Mouse (Mus musculus) forebrain, postnatal 0 days (tissue): ENCODE measurements around the gene Malrd1. TPM values are rescaled to one million over a fixed set of nuclear protein-coding genes. Genes with fewer than 3 reads are reported as not detected.

Source experiments
- ATAC-seq: fragments of 200-750 bp; cut with Nextera tagmentation; 2 replicates; pipeline ENCODE4 v1.8.0; 2017; ENCODE audit warnings: mild to moderate bottlenecking, moderate library complexity
- DNase-seq: peaks from one replicate; pipeline ENCODE4 v3.0.0-alpha.2; 2015
- H3K27ac ChIP-seq: fragments of 300-500 bp; sonication (generic); 2 replicates; pipeline ENCODE4 v1.5.1; 2014; ENCODE audit warnings: low read depth, mild to moderate bottlenecking, antibody characterized with exemption, low read length, moderate library complexity, mixed read lengths
- H3K27me3 ChIP-seq: fragments of 300-500 bp; sonication (generic); 2 replicates; pipeline ENCODE4 v1.6.1; 2014; ENCODE audit warnings: mild to moderate bottlenecking, low read length, mixed read lengths; ENCODE audit not compliant: insufficient read depth
- H3K36me3 ChIP-seq: fragments of 300-500 bp; sonication (generic); 2 replicates; pipeline ENCODE4 v1.6.1; 2014; ENCODE audit warnings: mild to moderate bottlenecking, moderate library complexity; ENCODE audit not compliant: insufficient read depth
- H3K4me1 ChIP-seq: fragments of 300-500 bp; sonication (generic); 2 replicates; pipeline ENCODE4 v1.6.1; 2014; ENCODE audit warnings: antibody characterized with exemption; ENCODE audit not compliant: insufficient read depth
- H3K4me2 ChIP-seq: fragments of 300-500 bp; sonication (generic); 2 replicates; pipeline ENCODE4 v1.6.1; 2014; ENCODE audit warnings: low read depth, mild to moderate bottlenecking, moderate library complexity
- H3K4me3 ChIP-seq: fragments of 300-500 bp; sonication (generic); 2 replicates; pipeline ENCODE4 v1.5.1; 2014; ENCODE audit warnings: low read depth, low read length, mixed read lengths
- H3K9ac ChIP-seq: fragments of 300-500 bp; sonication (generic); 2 replicates; pipeline ENCODE4 v1.6.1; 2014; ENCODE audit warnings: mild to moderate bottlenecking
- H3K9me3 ChIP-seq: fragments of 300-500 bp; sonication (generic); 2 replicates; pipeline ENCODE4 v1.6.1; 2016; ENCODE audit warnings: low read length
- CTCF ChIP-seq: sonication (generic); IDR thresholded peaks from 2 replicates; pipeline ENCODE4 v1.5.1; 2016; ENCODE audit warnings: antibody characterized with exemption, control low read depth, low read depth
- WGBS: fragments of 180-500 bp; shearing (Covaris S2); extraction: QIAGEN DNeasy Blood & Tissue Kit; methylation state at CpG from one replicate; pipeline ENCODE4 v1.1.7; 2014; 5-methylcytosine and 5-hydroxymethylcytosine counted together
- polyA plus RNA-seq: library from polyadenylated mRNA; unstranded; fragments of >200 nt; fragmentation: Nextera tagmentation; extraction: Ambion mirVana; gene quantifications from 2 replicates; pipeline ENCODE4 v1.2.1, GENCODE M21; 2015
- total RNA-seq: library from RNA; depleted of rRNA; stranded (reverse); fragments of >200 nt; gene quantifications from 2 replicates; pipeline ENCODE4 v1.2.3, GENCODE M21; 2014

The Malrd1 gene
- total and polyA plus RNA-seq, 2 experiments from 2014 or later = 0.07 to 0.10 TPM

GRCm38 (mm10) chr2:16214111-16214510 lies 687.8 kb downstream of the Malrd1 start:
- H3K36me3 ChIP-seq = no peaks in the 10 kb centered on the region
- 87% methylated on average over 3 of the region's 3 CpGs for WGBS
- TF ChIP-seq CTCF = no peak

GRCm38 (mm10) chr2:16228187-16228832 lies 702.0 kb downstream of the Malrd1 start:
- Histone ChIP-seq H3K9ac (no peak overlapping the region), H3K36me3 (no peaks in the 10 kb centered on the region), H3K27ac (no peak overlapping the region), H3K4me1 (no peaks in the 10 kb centered on the region), H3K4me2 (no peak overlapping the region), H3K27me3 (no peaks in the 10 kb centered on the region), H3K4me3 (no peak overlapping the region), H3K9me3 (no peaks in the 10 kb centered on the region)
- no peak for ATAC-seq
- no peak for TF ChIP-seq CTCF
- 77% methylated on average over 1 of the region's 1 CpGs for WGBS
- DNase-seq = no peak

More at GRCm38 (mm10) chr2:16214111-16214510, 687.8 kb downstream of the Malrd1 start:
- Histone ChIP-seq H3K27me3 (no peaks in the 10 kb centered on the region), H3K4me2 (no peak overlapping the region), H3K4me1 (no peaks in the 10 kb centered on the region), H3K9ac (no peak overlapping the region), H3K4me3 (no peak overlapping the region), H3K9me3 (no peaks in the 10 kb centered on the region), H3K27ac (no peak overlapping the region)
- no peak for DNase-seq
- no peak for ATAC-seq

GRCm38 (mm10) chr2:16240861-16241260 lies 714.6 kb downstream of the Malrd1 start:
- no peaks in the 10 kb centered on the region for H3K27me3 ChIP-seq
- no peaks in the 10 kb centered on the region for H3K9me3 ChIP-seq
- H3K9ac ChIP-seq = no peak overlapping the region
- WGBS = 81% methylated on average over 1 of the region's 1 CpGs
- H3K4me2 ChIP-seq = no peak overlapping the region
- no peak for DNase-seq
- H3K36me3 ChIP-seq = no peaks in the 10 kb centered on the region
- no peak for ATAC-seq
- TF ChIP-seq CTCF = no peak
- no peak overlapping the region for H3K4me3 ChIP-seq
- H3K27ac ChIP-seq = no peak overlapping the region
- no peaks in the 10 kb centered on the region for H3K4me1 ChIP-seq

- Histone ChIP-seq H3K4me3 (no peak overlapping the region), H3K27me3 (no peaks in the 10 kb centered on the region), H3K4me1 (no peaks in the 10 kb centered on the region), H3K9me3 (no peaks in the 10 kb centered on the region), H3K36me3 (no peaks in the 10 kb centered on the region), H3K9ac (no peak overlapping the region), H3K27ac (no peak overlapping the region), H3K4me2 (no peak overlapping the region)
- DNase-seq (no peak), ATAC-seq (no peak)
- TF ChIP-seq CTCF = no peak
- 82% methylated on average over 2 of the region's 2 CpGs for WGBS
Observed at GRCm38 (mm10) chr2:16243097-16243496, 716.8 kb downstream of the Malrd1 start.

- no peak for TF ChIP-seq CTCF
- Histone ChIP-seq H3K4me3 (no peak overlapping the region), H3K27me3 (no peaks in the 10 kb centered on the region), H3K27ac (no peak overlapping the region), H3K9me3 (no peaks in the 10 kb centered on the region), H3K36me3 (no peaks in the 10 kb centered on the region), H3K4me1 (no peaks in the 10 kb centered on the region), H3K4me2 (no peak overlapping the region), H3K9ac (no peak overlapping the region)
- ATAC-seq (no peak), DNase-seq (no peak)
- 72% methylated on average over 3 of the region's 3 CpGs for WGBS
Observed at GRCm38 (mm10) chr2:16248861-16249260, 722.6 kb downstream of the Malrd1 start.

GRCm38 (mm10) chr2:16252274-16252673 lies 726.0 kb downstream of the Malrd1 start:
- Histone ChIP-seq H3K4me3 (no peak overlapping the region), H3K27ac (no peak overlapping the region), H3K4me2 (no peak overlapping the region), H3K27me3 (no peaks in the 10 kb centered on the region), H3K9me3 (no peaks in the 10 kb centered on the region), H3K4me1 (no peaks in the 10 kb centered on the region), H3K9ac (no peak overlapping the region), H3K36me3 (no peaks in the 10 kb centered on the region)
- no peak for TF ChIP-seq CTCF
- ATAC-seq (no peak), DNase-seq (no peak)
- 76% methylated on average over 1 of the region's 1 CpGs for WGBS
